Mouse (Mus musculus): ENCODE data around the gene Slc25a33.
A peak's percentile ranks its signal among the peaks of the same experiment; 100 is the strongest.
"Not testable (repeated sequence)": the region's sequence is repeated elsewhere in the genome, so short reads cannot be mapped to it uniquely, and the experiment has no call there.

The Slc25a33 gene

DNA sequence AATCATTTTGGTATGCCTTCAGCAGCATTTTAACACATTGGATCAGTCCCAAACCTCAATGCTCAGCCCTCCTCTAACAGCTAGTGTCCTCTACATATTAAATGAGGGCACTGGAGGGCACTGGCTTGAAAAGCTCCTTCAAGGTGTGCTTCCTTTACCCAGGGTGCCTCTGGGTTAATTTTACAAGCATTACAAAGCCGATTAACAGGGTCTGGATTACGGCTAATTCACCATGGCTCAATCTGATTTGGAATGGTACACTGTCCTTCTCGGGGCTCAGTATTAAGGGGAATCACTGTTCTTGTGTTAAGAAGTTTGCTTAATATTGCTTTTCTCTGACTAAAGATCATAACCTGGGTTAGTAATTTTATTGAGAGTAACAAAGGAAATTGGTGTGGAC lies 21.2 kb downstream of the Slc25a33 start:
- DNase-seq: no peak

DNA sequence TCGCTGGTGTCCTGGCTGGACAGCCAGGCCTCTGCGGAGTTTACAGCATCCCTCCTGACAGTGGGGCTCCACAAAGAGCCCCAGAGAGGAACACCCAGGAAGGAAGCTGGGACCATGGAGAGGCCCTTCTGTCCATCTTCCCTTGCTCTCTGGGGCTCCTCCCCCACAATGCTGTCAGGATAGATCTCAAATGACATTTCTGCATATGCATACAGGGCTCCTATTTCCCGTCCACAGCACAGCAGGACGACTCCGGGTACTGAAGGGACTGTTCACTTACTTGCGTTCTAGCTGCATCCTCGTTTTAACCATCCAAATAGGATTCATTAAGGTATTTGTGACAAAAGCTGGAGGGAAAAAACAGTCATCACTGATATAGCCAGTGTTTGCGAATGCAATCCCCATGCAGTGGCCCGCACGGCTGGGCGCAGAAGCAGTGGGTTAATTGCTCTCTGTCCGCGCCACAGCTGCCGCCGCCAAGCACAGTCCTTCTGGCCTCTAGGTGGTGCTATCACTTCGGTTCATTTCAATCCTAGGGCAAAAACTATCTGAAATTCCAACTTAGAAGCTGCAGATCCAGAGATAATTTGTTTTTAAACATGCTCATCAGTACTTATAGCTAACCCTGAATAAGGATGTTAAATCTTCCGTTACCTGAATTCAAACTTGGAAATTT lies 21.8 kb downstream of the Slc25a33 start:
- peak; percentile 72 for DNase-seq

GRCm38 (mm10) chr4:149750671-149751070 lies 23.4 kb downstream of the Slc25a33 start:
- no peak for DNase-seq

DNA sequence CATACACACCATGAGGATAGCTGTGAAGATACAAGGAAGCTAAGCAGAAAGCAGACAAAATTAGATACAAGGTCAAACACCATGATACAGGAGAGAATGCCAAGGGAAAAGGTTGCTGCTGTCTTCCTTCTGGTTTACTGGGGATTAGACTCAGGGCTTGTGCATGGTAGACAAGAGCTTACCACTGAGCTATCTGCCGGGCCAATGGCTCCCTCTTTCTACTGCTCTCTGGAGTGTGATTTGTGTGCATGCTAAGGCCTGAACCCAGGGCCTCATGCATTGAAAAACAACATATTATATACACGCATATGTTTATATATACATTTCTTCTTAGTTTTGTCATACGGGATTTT lies 24.4 kb downstream of the Slc25a33 start:
- DNase-seq: not testable (repeated sequence)

GRCm38 (mm10) chr4:149749003-149749662 lies 24.9 kb downstream of the Slc25a33 start:
- no peak for DNase-seq

DNA sequence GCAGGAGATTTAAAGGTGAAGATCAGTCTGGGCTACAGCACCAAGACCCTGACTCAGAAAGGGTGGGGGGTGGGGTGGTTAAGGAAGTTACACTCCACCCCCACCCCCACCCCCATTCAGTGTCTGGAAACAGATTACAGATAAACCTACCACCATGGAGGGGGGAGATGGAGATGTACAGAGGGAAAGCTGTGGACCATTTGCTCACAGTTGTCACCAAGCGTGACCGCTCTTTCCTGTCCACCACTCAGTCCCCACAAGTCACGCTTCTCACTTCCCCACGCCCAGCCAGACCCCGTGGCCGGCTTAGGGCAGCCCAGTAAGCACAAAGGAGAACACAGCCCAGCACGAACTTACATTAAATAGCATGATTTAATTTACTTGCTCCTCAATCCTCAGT lies 30.0 kb downstream of the Slc25a33 start:
- no peak for DNase-seq

- no peak for DNase-seq
Measured at GRCm38 (mm10) chr4:149742011-149742530, 32.0 kb downstream of the Slc25a33 start.

- DNase-seq: no peak
Measured at GRCm38 (mm10) chr4:149740301-149740700, 33.8 kb downstream of the Slc25a33 start.

DNA sequence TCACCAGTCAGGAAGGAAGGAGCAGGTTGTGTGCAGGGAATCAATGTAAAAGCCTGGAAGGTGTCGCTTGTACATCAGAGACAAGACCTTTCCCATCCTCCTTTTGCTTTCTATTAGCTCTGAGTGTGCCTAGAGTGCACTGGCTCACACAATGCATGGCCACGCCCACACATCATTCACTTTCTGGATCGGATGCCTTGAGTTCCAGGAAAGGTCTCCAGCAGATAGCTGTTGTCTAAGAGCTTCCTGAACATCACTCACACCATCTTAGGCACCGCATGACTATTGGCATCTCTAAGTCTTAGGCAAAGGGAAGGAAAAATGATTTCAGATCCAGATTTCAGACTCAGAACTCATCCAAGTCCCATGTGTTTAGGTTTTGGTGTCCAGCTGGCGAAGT lies 34.6 kb downstream of the Slc25a33 start:
- DNase-seq: no peak

- peak; percentile 97 for DNase-seq
Measured at GRCm38 (mm10) chr4:149737383-149738324, 36.4 kb downstream of the Slc25a33 start, which contains the start of gene Tmem201. Gene Tmem201, minus strand, starts transcription at chr4:149738044.

GRCm38 (mm10) chr4:149736581-149736980 lies 37.5 kb downstream of the Slc25a33 start:
- no peak for DNase-seq

GRCm38 (mm10) chr4:149735624-149736250 lies 38.3 kb downstream of the Slc25a33 start:
- no peak for DNase-seq

- no peak for DNase-seq
Measured at GRCm38 (mm10) chr4:149734730-149735475, 39.2 kb downstream of the Slc25a33 start.

DNA sequence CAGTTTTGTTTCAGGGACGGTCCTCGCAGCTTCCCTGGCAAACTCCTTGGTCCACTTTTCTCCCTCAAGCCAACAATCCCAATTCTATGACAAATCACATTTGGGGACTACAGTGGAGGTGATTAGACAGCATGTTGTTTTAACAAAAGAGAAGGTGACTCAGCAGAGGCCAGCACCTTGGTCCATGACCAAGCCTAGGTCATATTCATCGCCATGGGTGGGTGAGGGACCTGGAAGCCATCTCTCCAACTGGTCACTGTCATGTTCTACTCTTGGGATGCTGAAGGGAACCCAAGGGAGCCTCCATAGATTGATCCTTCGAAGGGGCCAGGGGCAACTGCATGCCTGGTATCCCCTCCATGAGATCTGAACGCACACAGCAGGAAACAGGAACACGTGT lies 39.8 kb downstream of the Slc25a33 start:
- DNase-seq: no peak

DNA sequence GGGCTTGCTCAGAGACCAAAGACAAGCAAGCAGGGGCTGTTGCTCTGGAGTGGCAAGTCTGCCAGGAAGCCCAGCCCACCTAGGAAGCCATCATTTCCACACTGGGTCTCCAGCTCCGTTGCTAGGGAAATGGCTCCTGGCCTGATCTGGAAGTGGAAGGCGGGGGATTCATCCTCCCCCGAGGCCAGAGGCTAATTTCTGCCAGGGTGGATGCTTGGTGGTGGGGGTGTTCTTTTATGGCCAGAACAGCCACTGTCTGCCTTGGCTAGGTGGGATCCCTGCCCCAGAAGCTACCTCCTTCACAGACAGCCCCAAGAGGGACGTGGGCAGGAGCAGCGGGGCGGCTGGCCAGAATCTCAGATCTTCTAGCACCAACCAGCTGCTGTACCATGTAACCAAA lies 40.3 kb downstream of the Slc25a33 start:
- DNase-seq: no peak

DNA sequence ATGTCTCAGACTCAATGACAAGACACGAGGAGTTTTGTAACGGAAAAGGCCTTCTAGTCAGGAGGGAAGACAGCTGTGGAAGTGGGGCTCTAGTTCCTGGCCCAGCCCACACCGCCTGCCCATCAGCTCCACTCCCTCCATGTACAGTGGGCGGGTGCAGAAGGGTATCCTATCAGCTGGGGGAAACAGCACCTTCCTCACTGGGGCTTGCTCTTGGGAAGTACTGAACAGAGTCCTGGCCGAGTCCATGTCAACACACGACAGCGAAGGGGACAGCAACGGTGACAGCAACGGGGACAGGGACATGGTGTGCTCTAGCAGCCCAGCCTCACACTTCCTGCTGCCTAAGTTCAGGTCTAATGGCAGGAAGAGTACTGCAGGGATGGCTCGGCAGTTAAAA lies 41.3 kb downstream of the Slc25a33 start:
- DNase-seq: no peak

DNA sequence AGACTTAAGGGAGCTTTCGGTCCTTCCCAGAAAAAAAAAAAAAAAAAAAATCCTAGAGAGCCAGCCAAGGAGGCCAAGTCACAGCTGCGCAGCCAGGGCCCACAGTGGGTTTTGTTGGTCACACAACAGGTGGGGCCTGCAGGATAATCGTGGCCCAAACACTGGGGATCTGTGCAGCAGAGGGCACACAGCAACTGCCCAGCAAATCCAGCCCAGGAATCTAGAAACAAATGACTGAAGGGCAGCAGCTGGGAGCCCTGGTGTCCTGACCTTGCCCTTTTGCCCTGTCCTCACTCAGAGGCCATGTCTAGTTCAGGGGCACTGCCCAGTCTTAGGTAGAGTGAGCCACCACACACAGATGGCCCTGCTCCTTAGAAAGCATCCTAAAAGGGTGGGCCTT lies 41.8 kb downstream of the Slc25a33 start:
- no peak for DNase-seq

DNA sequence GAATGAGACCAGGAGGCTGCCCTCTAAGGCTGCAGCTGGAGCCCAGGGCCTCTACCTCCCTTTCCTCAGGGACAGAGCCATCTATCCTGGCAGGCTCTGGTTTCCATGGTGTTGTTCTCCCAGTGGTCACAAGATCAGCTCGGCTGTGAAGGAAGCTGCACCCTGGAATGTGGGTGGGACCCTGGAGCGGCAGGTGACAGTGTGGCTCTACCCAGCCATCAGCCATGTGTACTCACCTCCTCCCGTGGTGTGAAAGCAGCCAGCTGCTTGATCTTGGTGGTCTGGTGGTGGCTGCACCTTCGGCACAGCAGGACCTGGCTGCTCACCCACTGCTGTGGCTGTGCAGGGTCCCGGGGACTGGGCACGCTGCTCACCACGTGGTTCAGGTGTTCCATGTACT lies 43.2 kb downstream of the Slc25a33 start:
- DNase-seq: no peak

DNA sequence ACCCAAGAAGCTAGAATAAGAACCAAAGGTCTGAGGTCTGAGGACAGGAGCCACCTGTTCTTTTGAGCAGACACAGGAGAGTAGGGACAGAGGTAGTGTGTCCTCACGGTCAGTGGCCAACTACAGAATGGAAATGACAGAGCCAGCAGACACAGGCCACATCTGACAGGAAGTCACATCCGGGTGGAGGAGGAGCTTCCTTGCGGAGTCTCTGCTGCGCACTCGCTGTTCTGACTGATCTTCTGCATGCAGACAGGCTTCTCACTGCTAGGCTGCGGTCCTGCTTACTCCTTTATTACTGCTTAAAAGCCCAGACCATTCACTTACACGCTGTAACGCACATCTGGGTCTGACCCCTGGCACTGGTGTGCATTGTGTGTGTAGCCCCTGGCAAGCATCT lies 45.3 kb downstream of the Slc25a33 start:
- peak; percentile 38 for DNase-seq

DNA sequence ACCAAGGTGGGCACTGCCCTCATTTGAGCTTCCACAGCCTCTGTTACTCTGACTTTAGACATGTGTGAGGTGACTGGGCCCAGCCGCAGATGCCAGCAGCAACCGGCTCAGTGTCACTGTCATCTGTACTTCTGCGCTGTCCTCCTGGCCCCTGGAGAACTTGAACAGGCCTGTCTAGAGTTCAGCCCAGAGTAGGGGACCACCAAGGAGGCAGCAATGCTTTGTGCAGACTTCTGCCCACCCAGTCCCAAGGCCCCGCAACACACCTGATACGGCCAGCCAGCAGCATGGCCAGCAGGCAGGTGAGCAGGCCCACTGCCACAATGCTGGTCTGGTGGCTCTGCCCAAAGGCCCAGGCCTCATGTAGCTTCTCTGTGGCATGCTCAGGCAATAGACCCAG lies 46.4 kb downstream of the Slc25a33 start:
- no peak for DNase-seq

GRCm38 (mm10) chr4:149725661-149726350 lies 48.3 kb downstream of the Slc25a33 start:
- peak; percentile 85 for DNase-seq

All from lung, postnatal 14 days (tissue).